8 mouse cellular contexts compared by ENCODE assay signal in genomic region chr14:73384913-73385719, GRCm38 (mm10). TPM values are rescaled to one million over a fixed set of nuclear protein-coding genes. Genes with fewer than 3 reads are reported as not detected.
A peak's percentile ranks its signal among the peaks of the same experiment; 100 is the strongest.
DNase-seq lines count a peak whose midpoint lies in the region; ATAC-seq lines count a peak whose summit lies in the region.

Itm2b (minus strand) TSS chr14:73385289.

- peak within 1 kb of the TSS; percentile 98 for H3K9ac ChIP-seq in hindbrain, embryonic 13.5 days

- H3K79me2 ChIP-seq in macrophage (ENCODE audit: inconsistent target): peaks cover 57% of the 10 kb centered on the region

- 1% methylated on average over 61 of the region's 62 CpGs for WGBS in hindbrain, embryonic 13.5 days
- WGBS in macrophage (ENCODE audit: missing documents): 4% methylated on average over 48 of the region's 62 CpGs

- H3K4me3 ChIP-seq in hindbrain, embryonic 13.5 days: peak within 1 kb of the TSS; percentile 91
- peak within 1 kb of the TSS; percentile 66 for H3K4me3 ChIP-seq in macrophage (ENCODE audit: inconsistent target)

- H3K27ac ChIP-seq in hindbrain, embryonic 13.5 days: peak within 1 kb of the TSS; percentile 95
- H3K27ac ChIP-seq in macrophage: peak within 1 kb of the TSS; percentile 70

- peak within 1 kb of the TSS; percentile 61 for H3K4me2 ChIP-seq in hindbrain, embryonic 13.5 days

- H3K36me3 ChIP-seq in hindbrain, embryonic 13.5 days: peaks cover 5% of the 10 kb centered on the region; the same call in 1 of the 2 replicates
- peaks cover 5% of the 10 kb centered on the region; the same call in 1 of the 2 replicates for H3K36me3 ChIP-seq in macrophage (ENCODE audit: inconsistent target)

- no peaks in the 10 kb centered on the region for H3K9me3 ChIP-seq in hindbrain, embryonic 13.5 days

- peaks cover 37% of the 10 kb centered on the region for H3K4me1 ChIP-seq in hindbrain, embryonic 13.5 days (replicated peaks)

- DNase-seq in T-cell, adult 2 months (ENCODE audit: low spot score): peak; percentile 81
- DNase-seq in cerebellum, postnatal 14 days: peak; percentile 90 to 93
- DNase-seq in frontal cortex, postnatal 25 days (ENCODE audit: low spot score in 2 of 2): peak; percentile 54 to 70
- DNase-seq in layer of hippocampus, postnatal 36 days: peak; percentile 84 to 85
- peak; percentile 85 for DNase-seq in right cerebral cortex, adult 18-20 months
- DNase-seq in urinary bladder, postnatal 10 days (ENCODE audit: low spot score): peak; percentile 53

- ATAC-seq in hindbrain, embryonic 13.5 days (ENCODE audit: low FRiP score): peak; percentile 94

- H3K27me3 ChIP-seq in hindbrain, embryonic 13.5 days: no peaks in the 10 kb centered on the region

RNA-seq across cellular contexts. Expression of gene Itm2b, which starts in this region (rescaled TPM):
- 592 and 627 TPM in 2 replicates for polyA plus RNA-seq in hindbrain, embryonic 13.5 days (2015; fragmentation: Nextera tagmentation; extraction: Ambion mirVana)
- total RNA-seq in layer of hippocampus, postnatal 36 days (2021): 1,000 to 10,000 TPM in 1 of 2 experiments, 100 to 1,000 TPM in 1; 984 to 1,028 TPM
- 100 to 1,000 TPM in 25 of 26 experiments, 10 to 100 TPM in 1; 99.9 to 715 (median 297) TPM for total RNA-seq in macrophage (2018; cell fraction: chromatin; rRNA removed)
- 1,000 to 10,000 TPM; 2,781 to 4,191 (median 3,475) TPM for total RNA-seq in macrophage (2018; cell fraction: cytosol; rRNA removed)
- total RNA-seq in macrophage (2018; cell fraction: nucleus; rRNA removed): 1,000 to 10,000 TPM in 24 of 26 experiments, 100 to 1,000 TPM in 2; 559 to 2,630 (median 1,649) TPM
- polyA plus RNA-seq in macrophage (2018): 3,192 to 6,999 TPM (median 6,128 TPM) in 3 replicates

Comparison
In these comparisons a context has a peak if more than half of its experiments do, and no peak if none do; other contexts are left out.
1. Peak in every context shown above with its lines: DNase-seq, ATAC-seq, H3K4me3 ChIP-seq and H3K27ac ChIP-seq.